Mouse (Mus musculus): ENCODE data around the gene Wdr61.
A peak's percentile ranks its signal among the peaks of the same experiment; 100 is the strongest.

Gene Wdr61

GRCm38 (mm10) chr9:54733921-54734638, at the start of gene Wdr61:
Gene Wdr61 (minus strand): TSS chr9:54734519.
- peak; percentile 97 for DNase-seq (ENCODE audit: low read depth, low spot score)

GRCm38 (mm10) chr9:54784003-54784402, 49.7 kb upstream of the Wdr61 start:
- DNase-seq (ENCODE audit: low read depth, low spot score) = peak; percentile 77

GRCm38 (mm10) chr9:54782504-54782903, 48.2 kb upstream of the Wdr61 start:
- DNase-seq (ENCODE audit: low read depth, low spot score) = no peak

GRCm38 (mm10) chr9:54779280-54779679, 45.0 kb upstream of the Wdr61 start:
- no peak for DNase-seq (ENCODE audit: low read depth, low spot score)

GRCm38 (mm10) chr9:54776451-54776982, 42.2 kb upstream of the Wdr61 start:
- no peak for DNase-seq (ENCODE audit: low read depth, low spot score)

GRCm38 (mm10) chr9:54770140-54770780, 35.9 kb upstream of the Wdr61 start:
- no peak for DNase-seq (ENCODE audit: low read depth, low spot score)

GRCm38 (mm10) chr9:54765336-54766085, 31.2 kb upstream of the Wdr61 start:
- DNase-seq (ENCODE audit: low read depth, low spot score) = no peak

GRCm38 (mm10) chr9:54764561-54765217, 30.4 kb upstream of the Wdr61 start, which contains the start of gene Crabp1:
Gene Crabp1 (plus strand): TSS chr9:54764748.
- peak; percentile 69 for DNase-seq (ENCODE audit: low read depth, low spot score)

- DNase-seq (ENCODE audit: low read depth, low spot score) = no peak
These were observed 29.8 kb upstream of the Wdr61 start for GRCm38 (mm10) chr9:54764091-54764490.

- DNase-seq (ENCODE audit: low read depth, low spot score) = no peak
These were observed 25.3 kb upstream of the Wdr61 start for GRCm38 (mm10) chr9:54759592-54759991.

- no peak for DNase-seq (ENCODE audit: low read depth, low spot score)
These were observed 18.6 kb upstream of the Wdr61 start for GRCm38 (mm10) chr9:54752944-54753295.

- no peak for DNase-seq (ENCODE audit: low read depth, low spot score)
These were observed 18.1 kb upstream of the Wdr61 start for GRCm38 (mm10) chr9:54752201-54752943.

- DNase-seq (ENCODE audit: low read depth, low spot score) = no peak
These were observed 17.4 kb upstream of the Wdr61 start for GRCm38 (mm10) chr9:54751684-54752083.

- DNase-seq (ENCODE audit: low read depth, low spot score) = no peak
These were observed 16.1 kb upstream of the Wdr61 start for GRCm38 (mm10) chr9:54750215-54750981.

- peak; percentile 87 for DNase-seq (ENCODE audit: low read depth, low spot score)
These were observed 11.5 kb upstream of the Wdr61 start for GRCm38 (mm10) chr9:54745740-54746370.

- DNase-seq (ENCODE audit: low read depth, low spot score) = no peak
These were observed 9.6 kb upstream of the Wdr61 start for GRCm38 (mm10) chr9:54743891-54744290.

- DNase-seq (ENCODE audit: low read depth, low spot score) = peak; percentile 72
These were observed 4.1 kb upstream of the Wdr61 start for GRCm38 (mm10) chr9:54738376-54738775.

- DNase-seq (ENCODE audit: low read depth, low spot score) = peak; percentile 92
These were observed 2.0 kb upstream of the Wdr61 start for GRCm38 (mm10) chr9:54736284-54736701.

GRCm38 (mm10) chr9:54734639-54735252, 427 bp upstream of the Wdr61 start:
- DNase-seq (ENCODE audit: low read depth, low spot score) = no peak

Data from mesoderm, embryonic 11.5 days (tissue).